Mouse (Mus musculus) E14TG2a.4 (cell line): Measurements from ENCODE around the gene Sestd1.

Experiments used
- CTCF ChIP-seq: conservative IDR thresholded peaks from 2 replicates; pipeline ENCODE4 v1.5.1; 2014; ENCODE audit warnings: low read length
- NANOG ChIP-seq: IDR thresholded peaks from 2 replicates; pipeline ENCODE4 v1.6.1; 2014; ENCODE audit warnings: borderline replicate concordance, low read length, mixed read lengths
- POU5F1 ChIP-seq: IDR thresholded peaks from 2 replicates; pipeline ENCODE4 v1.6.1; 2014; ENCODE audit warnings: low read length, borderline replicate concordance

GRCm38 (mm10) chr2:77203916-77204315 is 76.5 kb downstream of the Sestd1 start:
- TF ChIP-seq CTCF = 0 out of 2 replicates have a peak, but pooled peaks have one; percentile 11
- no peak for TF ChIP-seq POU5F1
- no peak for TF ChIP-seq NANOG
